Mouse (Mus musculus): Measurements from ENCODE around the gene Baz1b.
"Not testable (repeated sequence)": the region's sequence is repeated elsewhere in the genome, so short reads cannot be mapped to it uniquely, and the experiment has no call there.

The Baz1b gene

DNA sequence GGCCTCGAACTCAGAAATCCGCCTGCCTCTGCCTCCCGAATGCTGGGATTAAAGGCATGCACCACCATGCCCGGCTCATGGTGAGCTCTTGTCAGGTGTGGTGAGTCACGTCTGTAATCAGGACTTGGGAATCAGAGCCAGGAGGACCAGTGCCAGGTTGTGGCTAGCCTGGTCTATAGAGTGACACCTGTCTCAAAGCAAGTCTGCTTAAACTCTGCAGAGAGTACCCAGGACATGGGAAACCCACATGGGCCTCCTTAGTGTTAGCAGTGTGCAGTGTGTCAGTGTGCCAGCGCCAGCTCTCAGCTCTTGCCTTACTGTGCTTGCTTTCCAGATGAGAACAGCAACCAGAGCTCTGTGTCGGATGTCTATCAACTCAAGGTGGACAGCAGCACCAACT is 7.4 kb upstream of the Baz1b start:
- DNase-seq (ENCODE audit: low spot score in 2 of 2): no peak

DNA sequence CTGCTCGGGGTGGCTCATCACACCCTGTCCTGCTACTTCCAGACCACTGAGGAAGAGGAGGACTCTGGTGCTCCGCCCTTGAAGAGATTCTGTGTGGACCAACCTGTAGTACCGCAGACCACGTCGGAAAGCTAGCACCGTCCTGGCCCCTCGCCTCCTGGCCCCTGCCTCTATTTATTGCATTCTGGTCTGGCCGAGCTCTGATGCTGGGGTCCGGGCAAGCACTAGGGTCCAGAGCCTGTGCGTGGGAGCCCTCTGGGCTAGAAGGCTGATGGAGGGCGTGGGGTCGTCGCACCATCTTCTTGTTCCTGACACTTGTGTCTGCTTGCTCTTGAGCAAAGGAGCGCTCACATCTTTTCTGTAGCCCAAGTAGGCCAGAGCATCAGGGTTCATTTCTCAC is 6.3 kb upstream of the Baz1b start:
- no peak for DNase-seq (ENCODE audit: low spot score in 2 of 2)

DNA sequence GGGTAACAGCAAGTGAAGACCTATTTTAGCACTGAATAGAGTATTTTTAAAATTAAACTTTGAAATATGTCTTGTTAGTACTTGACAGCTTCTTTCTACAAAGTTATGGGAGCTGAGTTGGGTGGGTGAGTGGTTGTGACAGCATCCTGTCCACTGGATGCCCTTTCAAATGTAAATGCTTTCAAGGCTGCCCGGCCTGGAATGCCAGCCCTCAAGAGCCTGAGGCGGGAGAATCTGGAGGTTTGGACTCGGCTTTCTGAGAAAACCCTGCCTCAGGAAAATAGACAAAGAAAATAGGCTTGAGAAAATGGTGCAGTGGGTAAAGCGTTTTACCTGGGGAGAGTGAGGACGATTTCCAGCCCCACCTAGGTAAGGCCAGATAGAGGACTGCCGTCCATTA is 5.3 kb upstream of the Baz1b start:
- DNase-seq (ENCODE audit: low spot score in 2 of 2): no peak

DNA sequence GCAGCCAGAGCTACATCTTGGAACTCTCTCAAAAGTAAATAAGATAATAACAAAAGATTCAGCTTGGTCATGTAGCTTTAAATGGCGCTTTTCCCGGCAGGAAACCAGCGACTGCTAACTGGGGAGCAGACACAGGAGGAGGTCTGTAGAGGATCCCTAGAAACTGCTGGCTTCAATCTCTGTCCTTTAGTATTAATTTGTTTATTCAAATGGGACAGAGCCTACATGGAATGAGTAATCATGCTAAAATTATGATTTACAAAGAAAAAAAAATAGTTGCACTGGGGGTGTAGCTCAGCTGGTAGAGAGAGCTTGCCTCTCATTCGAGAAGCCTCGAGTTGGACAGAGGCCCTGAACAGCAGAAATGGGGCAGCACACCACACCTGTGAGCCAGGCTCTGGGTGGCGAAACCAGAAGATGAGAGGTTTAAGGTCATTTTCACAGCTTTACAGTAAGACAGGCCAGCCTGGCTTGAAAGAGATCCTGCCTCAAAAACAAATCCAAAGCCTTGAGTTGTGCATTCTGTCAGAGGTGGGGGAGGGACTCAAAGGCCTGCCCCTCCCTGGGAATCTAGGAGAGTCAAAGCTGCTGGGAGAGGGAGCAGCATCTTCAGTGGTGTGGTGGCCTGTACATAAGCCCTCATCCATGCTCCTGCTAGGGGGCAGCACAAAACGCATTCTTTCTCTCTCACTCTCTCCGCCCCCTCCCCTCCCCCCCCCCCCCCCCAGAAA is 3.8 kb upstream of the Baz1b start:
- DNase-seq (ENCODE audit: low spot score in 2 of 2): no peak

DNA sequence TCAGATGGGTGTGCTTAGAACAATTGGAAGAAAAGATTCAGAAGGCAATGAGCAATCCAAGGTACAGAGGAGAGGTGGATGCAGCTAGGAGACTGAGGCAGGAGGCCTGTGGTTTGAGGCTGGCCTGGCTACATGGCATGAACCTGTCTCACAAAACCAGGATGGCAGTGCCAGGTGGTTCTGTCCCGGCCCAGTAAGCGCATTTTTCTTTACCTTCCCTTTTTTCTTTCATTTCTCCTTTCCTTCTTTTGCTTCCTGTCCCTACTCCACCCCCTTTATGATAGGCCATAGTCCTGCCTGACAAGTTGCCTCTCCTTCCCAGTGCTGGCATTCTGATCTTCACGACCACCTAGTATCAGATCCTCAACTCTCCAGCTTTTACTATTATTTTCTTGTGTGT is 2.0 kb upstream of the Baz1b start:
- DNase-seq (ENCODE audit: low spot score in 2 of 2): no peak

DNA sequence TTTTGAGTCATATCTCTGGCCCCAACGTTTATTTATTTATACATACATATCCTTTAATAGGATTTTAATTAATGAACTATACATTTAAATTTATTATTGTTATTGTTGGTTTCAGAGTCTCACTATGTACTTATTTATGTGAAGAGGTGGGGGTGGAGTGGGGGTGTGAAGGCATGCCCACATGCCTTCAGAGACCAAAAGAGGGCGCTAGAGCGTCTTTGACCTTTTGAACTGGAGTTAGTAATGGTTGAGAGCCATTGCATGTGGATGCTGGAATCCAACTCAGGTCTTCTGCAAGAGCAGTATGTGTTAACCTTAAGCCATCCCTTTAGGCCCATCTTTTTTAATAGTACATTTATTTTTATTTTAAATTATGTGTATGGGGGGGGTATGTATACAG is 1.5 kb upstream of the Baz1b start:
- DNase-seq (ENCODE audit: low spot score in 2 of 2): no peak

DNA sequence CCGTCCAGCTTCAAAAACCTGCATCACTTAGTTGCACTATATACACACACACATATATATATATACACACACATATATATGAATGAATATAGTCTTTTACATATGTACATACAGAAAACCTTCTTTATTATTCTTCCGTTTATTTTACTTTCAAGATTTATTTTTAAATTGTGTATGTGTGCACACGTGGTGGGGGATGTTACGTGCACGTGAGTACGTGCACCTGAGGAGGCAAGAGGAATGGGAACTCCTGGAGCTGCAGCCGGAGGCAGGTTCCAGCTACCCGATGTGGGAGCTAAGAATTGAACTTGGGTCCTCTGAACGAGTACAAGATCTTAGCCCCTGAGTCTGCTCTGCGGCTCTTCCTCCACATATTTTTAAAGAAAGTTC is 838 bp upstream of the Baz1b start:
- no peak for DNase-seq (ENCODE audit: low spot score in 2 of 2)

GRCm38 (mm10) chr5:135187349-135188213 is 517 bp downstream of the Baz1b start:
- DNase-seq (ENCODE audit: low spot score in 2 of 2): peak in 1 of 2 experiments; percentile 28

DNA sequence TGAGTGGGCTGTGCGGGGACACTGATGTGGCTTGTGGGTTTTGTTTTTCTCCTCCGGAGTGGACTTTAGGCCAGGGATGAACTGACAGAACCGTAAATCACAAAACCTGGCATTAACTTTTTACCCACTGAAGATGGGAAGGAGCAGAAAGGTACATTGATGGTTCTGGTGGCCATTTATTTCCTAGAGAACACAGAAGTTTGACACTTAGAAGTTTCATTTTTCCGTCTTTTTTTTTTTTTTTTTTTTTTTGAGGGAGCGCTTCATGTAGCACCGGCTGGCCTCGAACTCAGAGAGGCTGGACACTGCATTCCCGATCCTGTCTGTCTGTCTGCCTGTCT is 1.1 kb downstream of the Baz1b start:
- no peak for DNase-seq (ENCODE audit: low spot score in 2 of 2)

DNA sequence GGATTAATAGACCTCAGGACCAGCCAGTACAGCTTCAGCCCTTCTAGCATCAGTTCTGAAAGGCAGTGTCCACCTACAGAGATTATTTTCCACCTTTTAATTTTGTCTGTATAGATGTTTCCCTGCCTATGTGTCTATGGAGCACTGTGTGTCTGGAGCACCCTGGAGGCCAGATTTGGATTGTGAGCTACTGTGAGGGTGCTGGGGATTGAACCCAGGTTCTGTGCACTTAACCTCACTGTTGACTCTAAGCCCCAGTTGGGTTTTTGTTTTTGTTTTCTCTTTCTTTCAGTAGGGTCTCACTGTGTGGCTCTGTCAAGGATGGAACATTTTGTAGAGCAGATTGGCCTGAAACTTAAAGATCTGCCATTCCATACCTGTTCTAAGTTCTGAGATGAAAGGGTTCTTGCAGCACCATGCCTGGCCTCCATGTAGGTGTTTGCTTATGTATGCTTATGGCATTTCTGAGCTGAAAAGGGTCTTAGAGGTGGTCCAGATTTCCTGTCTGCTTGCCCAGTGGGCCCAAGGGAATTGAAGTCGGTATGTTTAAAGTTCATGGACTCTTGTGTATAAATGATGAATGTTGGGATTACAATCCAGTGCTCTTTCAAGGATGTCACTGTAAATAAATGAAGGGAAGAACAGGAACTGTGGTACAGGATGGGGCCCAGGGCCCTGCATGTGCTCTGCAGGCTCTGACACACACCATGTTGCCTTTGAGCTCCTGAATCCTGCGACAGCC is 2.4 kb downstream of the Baz1b start:
- DNase-seq (ENCODE audit: low spot score in 2 of 2): no peak

GRCm38 (mm10) chr5:135191620-135192019 is 4.6 kb downstream of the Baz1b start:
- DNase-seq (ENCODE audit: low spot score in 2 of 2): peak in 1 of 2 experiments; percentile 34

- no peak for DNase-seq (ENCODE audit: low spot score in 2 of 2)
Observed at GRCm38 (mm10) chr5:135192431-135192830, 5.4 kb downstream of the Baz1b start.

DNA sequence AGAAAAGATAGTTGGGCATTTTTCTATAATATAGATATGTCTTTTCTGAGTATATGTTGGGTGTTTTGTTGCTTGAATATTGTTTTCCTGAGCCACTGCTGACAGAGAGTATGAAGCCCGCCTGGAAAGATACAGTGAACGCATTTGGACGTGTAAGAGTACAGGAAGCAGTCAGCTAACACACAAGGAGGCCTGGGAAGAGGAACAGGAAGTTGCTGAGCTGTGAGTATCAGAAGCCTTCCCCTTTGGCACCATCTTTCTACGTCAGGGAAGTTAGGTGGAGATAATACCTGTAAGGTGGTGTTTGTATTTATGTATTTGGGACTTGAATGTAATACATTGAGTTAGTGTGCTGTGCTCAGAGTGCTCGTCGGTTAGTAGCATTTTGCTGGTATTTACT is 9.3 kb downstream of the Baz1b start:
- DNase-seq (ENCODE audit: low spot score in 2 of 2): no peak

GRCm38 (mm10) chr5:135202763-135203162 is 15.7 kb downstream of the Baz1b start:
- DNase-seq (ENCODE audit: low spot score in 2 of 2): no peak

- no peak for DNase-seq (ENCODE audit: low spot score in 2 of 2)
Observed at GRCm38 (mm10) chr5:135208197-135208596, 21.1 kb downstream of the Baz1b start.

- DNase-seq (ENCODE audit: low spot score in 2 of 2): no peak
Observed at GRCm38 (mm10) chr5:135216871-135217270, 29.8 kb downstream of the Baz1b start.

DNA sequence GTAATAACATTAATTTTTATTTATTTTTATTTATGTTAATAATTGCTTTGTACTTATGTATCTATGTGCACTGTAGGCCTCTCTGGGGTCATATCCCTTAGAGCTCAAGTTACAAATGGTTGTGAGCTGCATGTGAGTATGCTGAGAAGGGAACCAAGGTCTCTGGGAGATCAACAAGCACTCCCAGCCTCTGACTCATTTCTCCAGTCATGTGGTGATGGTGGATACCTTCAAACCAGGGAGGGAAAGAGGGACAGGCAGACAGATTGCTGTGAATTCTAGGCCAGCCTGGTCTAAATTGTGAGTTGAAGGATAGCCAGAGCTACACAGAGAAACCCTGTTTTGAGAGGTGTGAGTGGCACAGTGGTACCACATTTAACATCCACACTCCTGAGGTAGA is 33.9 kb downstream of the Baz1b start:
- DNase-seq (ENCODE audit: low spot score in 2 of 2): no peak

GRCm38 (mm10) chr5:135222066-135222465 is 35.0 kb downstream of the Baz1b start:
- DNase-seq (ENCODE audit: low spot score in 2 of 2): no peak

GRCm38 (mm10) chr5:135224169-135224568 is 37.1 kb downstream of the Baz1b start:
- no peak for DNase-seq (ENCODE audit: low spot score in 2 of 2)

GRCm38 (mm10) chr5:135225879-135226278 is 38.8 kb downstream of the Baz1b start:
- not testable (repeated sequence) for DNase-seq (ENCODE audit: low spot score in 2 of 2)

DNA sequence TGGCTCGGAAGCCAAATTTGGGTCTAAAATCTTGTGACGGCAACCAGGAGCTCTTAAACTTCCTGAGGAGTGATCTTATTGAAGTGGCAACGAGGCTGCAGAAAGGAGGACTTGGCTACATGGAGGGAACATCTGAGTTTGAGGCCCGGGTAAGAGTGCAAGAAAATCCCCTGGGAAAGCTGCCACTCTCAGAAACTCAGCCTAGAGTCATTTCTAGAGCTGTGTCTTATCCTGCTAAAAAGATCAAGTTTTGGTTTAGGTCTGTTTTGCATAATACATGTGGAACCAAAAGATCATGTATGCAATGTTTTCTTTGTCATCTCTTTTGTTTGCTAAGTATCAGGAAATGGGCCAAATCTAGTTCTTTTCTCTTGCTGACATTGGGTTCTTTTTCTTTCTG is 43.1 kb downstream of the Baz1b start:
- no peak for DNase-seq (ENCODE audit: low spot score in 2 of 2)

DNA sequence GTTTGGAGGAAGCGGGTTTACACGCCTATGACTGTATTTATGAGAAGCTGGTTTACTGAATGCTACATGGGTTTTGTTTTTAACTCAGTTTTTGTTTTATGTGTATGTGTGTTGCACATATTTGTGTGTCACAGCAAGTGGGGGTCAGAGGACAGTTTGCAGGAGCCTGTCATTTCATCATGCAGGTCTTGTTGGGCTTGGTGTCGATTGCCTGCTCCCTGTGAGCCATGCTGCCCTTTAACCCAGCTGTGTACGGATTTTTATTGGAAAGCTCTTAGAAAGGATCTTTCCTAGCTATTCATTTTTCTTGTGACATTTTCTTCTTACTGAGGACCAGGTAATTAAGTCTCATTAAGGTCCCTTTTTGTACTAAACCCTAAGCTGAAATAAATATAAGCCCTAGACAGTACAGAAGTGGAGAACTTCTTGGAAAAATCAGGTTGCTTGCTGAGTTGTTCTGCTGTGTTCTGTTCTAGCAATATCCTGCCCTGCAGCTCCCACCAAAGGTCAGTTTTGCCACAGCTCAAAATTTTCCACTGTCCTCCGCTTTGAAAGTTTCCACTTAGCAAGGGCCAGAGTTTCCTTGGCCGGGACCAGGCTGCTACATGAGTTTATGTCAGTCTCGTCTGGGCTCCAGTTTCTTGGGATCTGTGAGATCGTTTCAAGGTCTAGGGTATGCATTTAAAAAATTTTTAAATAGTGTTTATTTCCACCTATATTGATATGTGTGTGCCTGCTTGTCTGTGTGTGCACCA is 46.3 kb downstream of the Baz1b start:
- no peak for DNase-seq (ENCODE audit: low spot score in 2 of 2)
